Mouse (Mus musculus) small intestine, adult 2 months (tissue): ENCODE measurements at regions not wholly inside any gene's neighbourhood (a gene's known extent, or its start where the extent isn't known, plus 50 kb on each side); places are given as distances from the start of the nearest gene placed in this dataset.

Source experiments
- CTCF ChIP-seq: fragments of 200-500 bp; IDR thresholded peaks from 2 replicates; pipeline ENCODE4 v1.5.1; 2012; ENCODE audit warnings: low read depth, mild to moderate bottlenecking, control low read depth, inconsistent platforms, low read length, moderate library complexity, mixed read lengths; ENCODE audit not compliant: insufficient replicate concordance, insufficient read length; ENCODE audit errors: extremely low read depth
- POLR2A ChIP-seq: fragments of 200-500 bp; IDR thresholded peaks from 2 replicates; pipeline ENCODE4 v1.6.1; 2012; ENCODE audit warnings: low read depth, mild to moderate bottlenecking, control low read depth, inconsistent platforms, low read length, moderate library complexity

DNA sequence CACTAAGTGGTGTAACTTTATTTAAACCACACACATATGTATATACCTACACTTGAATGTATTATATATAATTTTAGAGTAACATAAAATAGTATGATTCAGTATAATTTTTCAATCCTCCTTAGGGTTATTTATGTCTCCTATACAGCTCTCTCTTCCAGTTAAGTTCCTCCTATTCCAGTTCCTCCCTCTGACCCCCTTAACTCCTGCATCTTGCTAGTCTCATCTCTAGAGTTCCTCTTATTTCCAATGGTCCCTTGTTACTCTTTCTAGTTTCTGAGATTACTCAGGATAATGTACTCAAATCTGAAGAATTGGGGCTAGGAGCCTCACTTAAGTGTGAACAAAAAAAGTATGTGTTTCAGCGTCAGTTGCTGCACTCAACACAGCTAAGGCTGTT is 88.4 kb upstream of the Tex13c2 start:
- TF ChIP-seq POLR2A, result no peak
- TF ChIP-seq CTCF, result no peak
